Mouse (Mus musculus) E14TG2a.4 (cell line): ENCODE measurements at regions not wholly inside any gene's neighbourhood (a gene's known extent, or its start where the extent isn't known, plus 50 kb on each side); places are given as distances from the start of the nearest gene placed in this dataset.
"Not testable (repeated sequence)": the region's sequence is repeated elsewhere in the genome, so short reads cannot be mapped to it uniquely, and the experiment has no call there.

ENCODE experiments used
- H3K27me3 ChIP-seq: 2 replicates; pipeline ENCODE4 v1.6.1; 2014; ENCODE audit warnings: low read length, control low read depth; ENCODE audit not compliant: insufficient read depth
- H3K36me3 ChIP-seq: 2 replicates; pipeline ENCODE4 v1.6.1; 2014; ENCODE audit warnings: low read length, control low read depth; ENCODE audit not compliant: insufficient read depth
- H3K4me1 ChIP-seq: replicated peaks from 2 replicates; pipeline ENCODE4 v1.6.1; 2014; ENCODE audit warnings: low read depth, low read length, control low read depth
- H3K4me3 ChIP-seq: replicated peaks from 2 replicates; pipeline ENCODE4 v1.5.1; 2014; ENCODE audit warnings: mild to moderate bottlenecking, low read length
- H3K9me3 ChIP-seq: 2 replicates; pipeline ENCODE4 v1.6.1; 2014; ENCODE audit warnings: low read length, control low read depth
- CTCF ChIP-seq: conservative IDR thresholded peaks from 2 replicates; pipeline ENCODE4 v1.5.1; 2014; ENCODE audit warnings: low read length
- NANOG ChIP-seq: IDR thresholded peaks from 2 replicates; pipeline ENCODE4 v1.6.1; 2014; ENCODE audit warnings: borderline replicate concordance, low read length, mixed read lengths
- POU5F1 ChIP-seq: IDR thresholded peaks from 2 replicates; pipeline ENCODE4 v1.6.1; 2014; ENCODE audit warnings: low read length, borderline replicate concordance

GRCm38 (mm10) chr13:85897656-85898055 lies 149.0 kb downstream of the Cox7c start:
- no peak overlapping the region for H3K4me3 ChIP-seq
- no peaks in the 10 kb centered on the region for H3K9me3 ChIP-seq
- no peaks in the 10 kb centered on the region for H3K4me1 ChIP-seq
- TF ChIP-seq NANOG (no peak), CTCF (no peak), POU5F1 (no peak)
- no peaks in the 10 kb centered on the region for H3K36me3 ChIP-seq
- H3K27me3 ChIP-seq: no peaks in the 10 kb centered on the region

- no peaks in the 10 kb centered on the region for H3K36me3 ChIP-seq
- no peaks in the 10 kb centered on the region for H3K27me3 ChIP-seq
- no peaks in the 10 kb centered on the region for H3K9me3 ChIP-seq
- H3K4me3 ChIP-seq: no peak overlapping the region
- no peaks in the 10 kb centered on the region for H3K4me1 ChIP-seq
- no peak for TF ChIP-seq POU5F1
- TF ChIP-seq NANOG: no peak
- no peak for TF ChIP-seq CTCF
Measured at GRCm38 (mm10) chr13:85895141-85895540, 151.6 kb downstream of the Cox7c start.

GRCm38 (mm10) chr13:85889846-85890245 lies 156.9 kb downstream of the Cox7c start:
- not testable (repeated sequence) for H3K36me3 ChIP-seq, H3K27me3 ChIP-seq, H3K4me1 ChIP-seq, H3K4me3 ChIP-seq, H3K9me3 ChIP-seq

GRCm38 (mm10) chr13:85882817-85883216 lies 163.9 kb downstream of the Cox7c start:
- TF ChIP-seq NANOG (no peak), CTCF (no peak), POU5F1 (no peak)
- Histone ChIP-seq H3K36me3 (no peaks in the 10 kb centered on the region), H3K27me3 (no peaks in the 10 kb centered on the region), H3K4me1 (no peaks in the 10 kb centered on the region), H3K9me3 (no peaks in the 10 kb centered on the region), H3K4me3 (no peak overlapping the region)

GRCm38 (mm10) chr13:85863745-85864144 lies 183.0 kb downstream of the Cox7c start:
- no peaks in the 10 kb centered on the region for H3K9me3 ChIP-seq
- TF ChIP-seq POU5F1 (no peak), NANOG (no peak), CTCF (no peak)
- H3K27me3 ChIP-seq: no peaks in the 10 kb centered on the region
- H3K4me3 ChIP-seq: no peak overlapping the region
- H3K36me3 ChIP-seq: no peaks in the 10 kb centered on the region
- no peaks in the 10 kb centered on the region for H3K4me1 ChIP-seq

- TF ChIP-seq POU5F1: no peak
- no peak for TF ChIP-seq NANOG
- no peak for TF ChIP-seq CTCF
- H3K4me3 ChIP-seq: no peak overlapping the region
- H3K4me1 ChIP-seq: no peaks in the 10 kb centered on the region
- H3K9me3 ChIP-seq: no peaks in the 10 kb centered on the region
- H3K27me3 ChIP-seq: no peaks in the 10 kb centered on the region
- no peaks in the 10 kb centered on the region for H3K36me3 ChIP-seq
Measured at GRCm38 (mm10) chr13:85848276-85848675, 198.4 kb downstream of the Cox7c start.

GRCm38 (mm10) chr13:85829894-85830293 lies 216.8 kb downstream of the Cox7c start:
- H3K4me3 ChIP-seq: no peak overlapping the region
- no peak for TF ChIP-seq POU5F1
- peak; percentile 20; the same call in 1 of the 2 replicates for TF ChIP-seq CTCF
- H3K9me3 ChIP-seq: no peaks in the 10 kb centered on the region
- H3K36me3 ChIP-seq: no peaks in the 10 kb centered on the region
- no peaks in the 10 kb centered on the region for H3K4me1 ChIP-seq
- no peaks in the 10 kb centered on the region for H3K27me3 ChIP-seq
